Mouse (Mus musculus) brain, embryonic 14.5 days (tissue): ENCODE measurements around the gene Defa35.
"Not testable (repeated sequence)": the region's sequence is repeated elsewhere in the genome, so short reads cannot be mapped to it uniquely, and the experiment has no call there.

ENCODE experiments used
- CTCF ChIP-seq: fragments of 200-500 bp; IDR thresholded peaks from 2 replicates; pipeline ENCODE4 v1.5.1; 2012; ENCODE audit warnings: inconsistent platforms, mild to moderate bottlenecking, moderate library complexity, borderline replicate concordance; ENCODE audit not compliant: insufficient read depth, insufficient read length; ENCODE audit errors: extremely low read depth
- POLR2A ChIP-seq: fragments of 200-500 bp; IDR thresholded peaks from 2 replicates; pipeline ENCODE4 v1.6.1; 2012; ENCODE audit warnings: mild to moderate bottlenecking, inconsistent platforms, borderline replicate concordance; ENCODE audit not compliant: poor library complexity, insufficient read depth, insufficient read length, severe bottlenecking; ENCODE audit errors: extremely low read depth

- TF ChIP-seq CTCF, POLR2A: not testable (repeated sequence)
Observed at GRCm38 (mm10) chr8:21064738-21065137, at the start of gene Defa35.
